Mouse (Mus musculus): ENCODE data around the gene Slc35f1. TPM values are rescaled to one million over a fixed set of nuclear protein-coding genes. Genes with fewer than 3 reads are reported as not detected.

Slc35f1 gene
- 10 to 100 TPM; 32.1 to 33.9 TPM for total RNA-seq (2021)

DNA sequence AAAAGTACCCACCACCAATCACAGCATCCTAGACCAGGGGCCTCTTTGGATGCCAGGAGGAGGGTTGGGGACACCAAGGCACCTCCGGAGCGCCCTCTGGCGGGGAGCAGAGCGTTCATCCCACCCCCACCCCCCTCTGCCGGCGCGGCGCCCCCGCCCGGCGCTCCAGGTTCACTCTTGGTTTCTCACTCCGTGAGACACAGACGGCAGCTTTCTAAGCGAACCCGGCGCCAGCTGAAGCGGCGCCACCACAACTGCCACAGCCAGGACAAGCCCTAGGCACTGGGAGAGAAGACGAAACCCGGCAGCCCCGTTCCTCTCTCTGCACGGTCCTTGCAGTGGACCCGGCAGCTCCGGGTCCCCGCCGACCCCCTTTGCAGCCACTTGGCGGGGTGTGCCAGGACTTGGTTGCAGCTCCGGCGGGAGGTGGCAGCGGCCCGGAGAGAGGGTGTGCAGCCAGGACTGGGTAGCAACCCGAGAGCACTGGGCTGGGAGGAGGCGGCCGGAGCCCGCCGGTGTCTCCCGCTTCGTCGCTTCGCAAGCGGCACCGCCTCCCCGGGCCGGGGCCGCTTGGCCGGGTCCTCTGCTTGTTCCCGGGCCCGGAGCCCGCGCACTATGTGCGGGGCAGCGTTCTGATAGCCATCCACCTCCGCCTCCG is at the start of gene Slc35f1:
Gene Slc35f1 (plus strand): TSS at position 200 of the 658 bp plus-strand sequence.
- peak; percentile 71 to 76 for DNase-seq

- no peak for DNase-seq
Observed at GRCm38 (mm10) chr10:52671234-52671633, 19.1 kb upstream of the Slc35f1 start.

- peak; percentile 42 to 43 for DNase-seq
Observed at GRCm38 (mm10) chr10:52690992-52691731, 829 bp downstream of the Slc35f1 start.

- no peak for DNase-seq
Observed at GRCm38 (mm10) chr10:52703688-52704087, 13.4 kb downstream of the Slc35f1 start.

DNA sequence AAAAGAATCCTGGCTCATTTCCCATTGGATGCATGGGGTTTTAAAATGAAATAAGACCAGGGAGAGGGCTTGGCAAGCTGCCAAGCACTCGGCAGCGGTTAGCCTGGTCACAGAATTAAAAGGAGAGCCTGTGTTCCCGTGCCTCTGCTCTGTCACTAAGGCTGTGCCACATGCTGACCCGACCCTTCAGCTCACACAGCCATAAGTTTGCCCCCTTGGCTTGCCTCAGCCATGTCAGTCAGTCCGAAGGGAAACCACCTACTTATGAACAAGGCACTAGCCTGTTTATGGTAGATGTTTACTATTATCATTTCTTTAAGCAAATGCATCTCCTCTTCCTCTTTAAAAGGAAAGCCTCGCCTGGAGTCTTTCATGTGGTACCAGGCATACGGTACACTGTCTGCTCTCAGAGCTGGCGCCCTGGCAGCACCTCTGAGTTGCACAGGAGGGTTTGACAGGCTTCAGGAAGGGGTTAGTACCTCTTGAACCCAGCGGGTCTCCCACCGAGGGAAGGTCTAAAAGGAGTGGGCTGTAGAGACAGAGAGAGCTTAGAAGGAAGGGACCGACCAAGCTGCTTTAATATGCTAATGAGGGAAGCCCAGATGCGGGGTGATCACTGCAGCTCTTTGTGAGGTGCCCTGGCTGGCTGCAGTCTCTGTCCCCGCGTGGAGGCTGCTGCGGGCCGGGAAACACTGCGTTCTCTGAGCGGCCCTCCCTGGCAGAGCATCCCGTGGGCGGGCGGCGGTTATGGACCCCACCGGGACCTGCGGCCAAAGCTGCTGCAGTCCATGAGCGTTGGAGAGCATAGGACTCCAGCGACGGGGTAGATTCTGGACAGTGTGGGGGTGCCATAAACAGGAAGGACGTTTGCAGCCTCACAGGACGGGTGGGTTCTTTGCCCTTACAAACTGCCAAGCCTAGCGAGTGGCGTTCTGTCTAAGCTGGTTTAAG is 14.0 kb downstream of the Slc35f1 start:
- peak; percentile 49 to 51 for DNase-seq

DNA sequence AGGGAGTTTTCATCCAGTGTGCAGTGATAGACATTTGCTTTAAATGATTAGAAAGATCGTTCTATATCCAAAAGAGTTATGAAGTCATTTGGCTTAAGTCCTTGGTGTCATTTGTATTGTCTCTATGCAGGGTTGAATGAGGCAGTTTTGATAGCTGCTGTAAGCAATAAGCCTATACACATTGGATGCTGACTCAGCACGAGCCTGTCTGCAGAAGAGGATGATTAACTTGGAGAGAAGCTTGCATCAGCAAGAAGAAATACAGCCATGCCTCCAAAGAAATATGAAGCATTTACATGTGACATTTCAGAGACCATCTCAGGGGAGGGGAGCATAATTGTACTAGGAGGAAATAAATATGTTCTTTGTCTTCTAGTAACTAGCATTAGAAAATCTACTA is 19.1 kb downstream of the Slc35f1 start:
- DNase-seq, result no peak

GRCm38 (mm10) chr10:52712166-52712565 is 21.8 kb downstream of the Slc35f1 start:
- no peak for DNase-seq

GRCm38 (mm10) chr10:52714557-52714956 is 24.2 kb downstream of the Slc35f1 start:
- DNase-seq, result no peak

DNA sequence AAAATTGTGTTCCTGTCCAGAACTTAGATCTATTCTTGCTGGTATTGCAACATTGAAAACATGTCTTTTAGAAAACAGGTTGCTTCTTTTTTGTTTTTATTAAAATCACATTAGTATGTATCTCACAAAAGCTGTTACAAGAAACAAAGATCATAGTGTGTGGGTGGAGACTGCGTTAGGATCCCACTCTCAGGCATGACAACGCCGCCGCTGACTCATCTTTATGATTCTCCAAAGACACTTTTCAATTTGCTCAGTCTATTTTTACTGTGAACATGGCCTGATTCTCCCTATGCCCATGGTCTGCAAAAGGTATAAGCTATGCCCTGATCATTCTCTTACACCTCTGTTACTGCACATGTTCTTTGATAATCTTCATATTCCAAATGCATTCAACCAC is 24.8 kb downstream of the Slc35f1 start:
- peak in 1 of 2 experiments; percentile 11 for DNase-seq

GRCm38 (mm10) chr10:52718199-52718917 is 28.0 kb downstream of the Slc35f1 start:
- no peak for DNase-seq

- DNase-seq, result no peak
Observed at GRCm38 (mm10) chr10:52726674-52727073, 36.3 kb downstream of the Slc35f1 start.

- DNase-seq, result peak; percentile 16 to 30
Observed at GRCm38 (mm10) chr10:52742671-52743379, 52.5 kb downstream of the Slc35f1 start.

DNA sequence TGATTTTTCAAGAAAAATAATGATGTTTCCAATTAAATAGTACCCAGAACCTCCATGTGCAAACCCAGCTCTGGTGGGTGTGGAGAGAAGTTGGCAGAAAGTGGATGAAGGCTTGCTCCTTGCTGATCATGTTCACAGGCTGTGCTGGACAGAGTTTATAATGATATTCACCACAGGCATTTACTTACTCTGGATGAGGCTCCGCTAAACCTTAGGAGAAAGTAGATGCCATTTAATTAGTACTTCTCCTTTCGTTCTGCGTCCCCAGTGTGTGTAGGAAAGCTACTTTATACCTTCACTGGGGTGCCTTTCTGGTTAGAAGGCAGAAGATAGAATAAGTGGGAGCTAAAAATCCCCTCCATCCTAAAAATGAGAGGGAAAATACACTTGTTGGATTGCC is 53.5 kb downstream of the Slc35f1 start:
- no peak for DNase-seq

- no peak for DNase-seq
Observed at GRCm38 (mm10) chr10:52748028-52748597, 57.8 kb downstream of the Slc35f1 start.

DNA sequence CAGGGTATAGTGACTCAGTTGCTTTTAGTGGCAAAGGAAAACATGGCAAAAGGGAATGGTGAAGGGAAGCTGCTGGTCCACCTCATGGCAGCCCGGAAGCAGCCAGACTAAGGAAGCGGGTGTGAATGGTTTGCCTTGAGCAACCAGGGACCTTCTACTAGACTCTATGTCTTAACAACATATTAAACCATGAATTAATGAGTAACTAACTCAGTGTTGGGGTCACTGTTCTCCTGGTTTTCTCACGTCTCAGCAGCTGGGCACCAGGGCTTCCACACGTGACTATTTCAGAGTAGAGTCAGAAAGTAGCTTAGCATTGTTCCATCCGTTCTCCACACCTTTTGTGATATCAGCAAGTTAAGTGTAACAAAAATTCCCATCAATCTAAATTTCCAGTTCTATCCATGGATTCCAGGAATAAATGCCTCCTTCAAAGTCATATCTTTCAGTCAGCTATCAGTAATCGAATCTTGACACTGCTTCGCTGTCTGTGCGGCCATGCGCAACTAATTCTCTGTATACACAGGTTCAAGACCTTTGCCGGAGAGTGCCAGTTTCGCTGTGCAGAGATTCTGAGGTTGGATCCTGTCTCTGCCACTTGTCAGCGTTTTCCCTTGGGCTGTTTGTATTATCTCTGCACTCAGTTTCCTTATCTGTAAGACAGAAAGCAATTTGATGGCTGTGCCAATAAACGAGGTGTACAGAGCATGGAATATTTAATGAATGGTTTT is 65.8 kb downstream of the Slc35f1 start:
- DNase-seq, result no peak

- DNase-seq, result no peak
Observed at GRCm38 (mm10) chr10:52757496-52758260, 67.3 kb downstream of the Slc35f1 start.

- no peak for DNase-seq
Observed at GRCm38 (mm10) chr10:52758589-52758988, 68.3 kb downstream of the Slc35f1 start.

GRCm38 (mm10) chr10:52760527-52760926 is 70.2 kb downstream of the Slc35f1 start:
- DNase-seq, result no peak

DNA sequence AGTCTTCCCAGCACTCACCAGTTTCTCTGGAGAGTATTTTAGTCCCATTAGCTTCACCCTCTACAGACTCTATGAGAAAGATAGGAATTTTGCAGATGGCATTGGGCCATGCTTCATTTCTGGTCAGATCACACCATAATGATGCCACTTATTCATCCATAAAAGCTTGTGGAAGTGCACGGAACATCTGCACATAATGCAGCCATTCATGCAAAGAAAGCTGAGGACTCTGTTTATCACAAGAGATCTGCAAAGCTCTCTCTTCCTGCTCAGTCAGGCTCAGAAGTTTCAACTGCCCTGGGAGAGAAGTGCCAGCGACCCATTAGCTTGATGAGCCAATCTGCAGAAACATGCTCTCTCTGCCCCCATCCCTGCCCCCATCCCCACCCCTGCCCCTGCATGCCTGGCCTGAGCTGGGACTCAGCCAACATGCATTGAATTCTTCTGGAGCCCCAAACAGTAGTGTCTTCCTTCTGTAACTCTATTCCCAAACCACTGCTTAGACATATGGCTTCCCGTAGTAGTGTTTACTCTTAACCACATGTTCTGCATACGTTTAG is 89.7 kb downstream of the Slc35f1 start:
- peak; percentile 8 to 26 for DNase-seq

Measured in layer of hippocampus, postnatal 36 days (tissue).